Mouse (Mus musculus): ENCODE measurements at regions not wholly inside any gene's neighbourhood (a gene's known extent, or its start where the extent isn't known, plus 50 kb on each side); places are given as distances from the start of the nearest gene placed in this dataset.

DNA sequence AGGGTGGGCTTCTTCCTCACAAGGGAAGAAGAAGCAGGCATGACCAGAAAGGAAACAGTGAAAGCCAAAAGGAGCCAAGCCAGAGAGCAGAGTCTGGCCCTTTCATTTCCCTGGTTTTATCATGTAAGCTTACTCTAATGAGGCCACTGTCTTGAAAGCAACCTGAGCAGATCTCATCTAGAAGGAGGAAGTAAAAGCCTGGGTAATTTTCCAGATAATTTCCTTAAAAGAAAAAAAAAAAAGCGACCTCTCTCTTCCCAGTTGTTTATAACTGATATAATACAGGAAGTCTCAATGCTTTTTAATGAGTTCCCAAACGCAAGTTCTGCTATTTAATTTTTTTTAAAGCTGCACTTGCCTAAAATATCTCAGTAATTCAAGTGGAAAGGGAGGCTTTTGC lies 100.4 kb upstream of the Klf7 start:
- TF ChIP-seq CTCF (IDR thresholded peaks at IDR 0.05; ENCODE audit: low read depth): no peak
- TF ChIP-seq EP300 (IDR thresholded peaks at IDR 0.05; ENCODE audit: low read depth): no peak
